Mouse (Mus musculus): Measurements from ENCODE around the gene Nipal1. TPM values are rescaled to one million over a fixed set of nuclear protein-coding genes. Genes with fewer than 3 reads are reported as not detected.

Nipal1 gene
- polyA plus RNA-seq (2011; ENCODE audit: insufficient read length, low read depth, missing spikeins): 6.2 and 19.6 TPM in 2 replicates

DNA sequence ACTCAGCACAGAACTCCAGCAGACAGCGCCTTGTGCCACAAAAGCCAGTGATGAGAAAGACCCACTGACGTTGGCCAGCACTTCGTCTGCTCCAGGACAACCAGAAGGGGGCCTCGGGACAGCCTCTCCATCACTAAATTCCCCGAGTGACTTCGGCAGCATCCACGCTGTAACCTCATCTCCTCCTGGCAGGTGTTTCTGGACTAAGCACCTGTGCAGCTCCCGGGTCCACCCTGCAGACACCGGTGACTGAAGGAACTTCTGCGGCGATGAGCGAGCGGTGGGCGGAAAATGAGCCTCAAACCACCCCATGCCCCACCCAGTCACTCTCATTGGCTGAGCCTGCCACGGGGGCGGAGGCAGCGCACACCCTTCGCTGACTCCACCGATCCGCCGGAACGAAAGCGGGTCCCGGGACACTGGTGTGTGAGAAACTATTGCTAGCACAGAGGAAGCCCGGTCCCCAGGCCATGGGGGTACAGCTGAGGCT lies at the start of gene Nipal1:
TSS of gene Nipal1 (plus strand) at position 378 of the 490 bp plus-strand sequence.
- TF ChIP-seq CTCF (IDR thresholded peaks at IDR 0.05; ENCODE audit: borderline replicate concordance, insufficient read depth, low read length): no peak
- peak; percentile 54; the same call in 1 of the 2 replicates for TF ChIP-seq POLR2A (IDR thresholded peaks at IDR 0.05; ENCODE audit: low read depth, low read length)
- Histone ChIP-seq H3K27ac (ENCODE audit: insufficient read depth, low read length) (peak within 1 kb of the TSS; percentile 85), H3K4me1 (ENCODE audit: control insufficient read depth, insufficient read depth, low read length) (peaks cover 2% of the 10 kb centered on the region; the same call in 1 of the 2 replicates), H3K4me3 (ENCODE audit: insufficient read depth, low read length) (peak within 1 kb of the TSS; percentile 67)

DNA sequence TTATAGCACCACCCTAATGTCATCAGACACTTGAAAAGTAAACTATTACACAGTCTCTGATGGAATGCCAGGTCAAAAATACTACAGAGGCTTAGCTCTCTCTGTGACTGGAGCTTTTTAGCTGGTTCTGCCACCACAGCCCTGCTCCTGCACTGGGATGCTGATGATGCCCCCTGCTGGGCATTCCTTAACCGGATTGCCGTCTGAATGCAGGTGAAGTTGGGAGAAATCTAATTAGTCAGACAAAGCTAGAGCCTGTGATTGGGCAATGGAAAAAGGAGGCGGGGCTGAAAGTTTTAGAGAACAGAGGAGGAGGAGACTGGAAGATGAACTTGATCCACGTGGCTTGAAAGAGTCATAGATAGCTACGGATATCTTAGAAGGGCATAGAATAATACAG lies 46.6 kb upstream of the Nipal1 start:
- TF ChIP-seq POLR2A (IDR thresholded peaks at IDR 0.05; ENCODE audit: low read depth, low read length): no peak
- TF ChIP-seq CTCF (IDR thresholded peaks at IDR 0.05; ENCODE audit: borderline replicate concordance, insufficient read depth, low read length): peak; percentile 53; the same call in 1 of the 2 replicates
- no peak overlapping the region for H3K27ac ChIP-seq (ENCODE audit: insufficient read depth, low read length)
- H3K4me3 ChIP-seq (ENCODE audit: insufficient read depth, low read length): no peak overlapping the region
- no peaks in the 10 kb centered on the region for H3K4me1 ChIP-seq (ENCODE audit: control insufficient read depth, insufficient read depth, low read length)

DNA sequence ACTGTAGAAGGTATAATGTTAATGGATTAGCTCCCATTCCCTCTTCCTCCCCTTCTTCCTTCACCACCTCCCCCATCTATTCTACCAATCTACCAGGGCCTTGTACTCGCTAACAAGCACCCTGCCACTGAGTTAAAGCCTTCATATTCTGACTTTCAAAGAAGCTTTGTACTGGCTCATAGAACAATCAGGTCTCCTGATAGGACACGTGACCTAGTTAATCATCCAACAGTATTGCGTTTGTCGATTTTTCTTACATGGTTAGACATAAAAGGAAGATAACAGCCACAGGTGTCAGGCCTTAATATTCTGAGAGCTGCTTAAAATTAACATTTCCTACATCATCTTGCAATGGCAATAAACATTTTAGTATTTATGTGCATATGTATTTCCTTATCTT lies 44.5 kb upstream of the Nipal1 start:
- no peak overlapping the region for H3K27ac ChIP-seq (ENCODE audit: insufficient read depth, low read length)
- H3K4me3 ChIP-seq (ENCODE audit: insufficient read depth, low read length): no peak overlapping the region
- no peaks in the 10 kb centered on the region for H3K4me1 ChIP-seq (ENCODE audit: control insufficient read depth, insufficient read depth, low read length)
- TF ChIP-seq POLR2A (IDR thresholded peaks at IDR 0.05; ENCODE audit: low read depth, low read length) (no peak), CTCF (IDR thresholded peaks at IDR 0.05; ENCODE audit: borderline replicate concordance, insufficient read depth, low read length) (no peak)

DNA sequence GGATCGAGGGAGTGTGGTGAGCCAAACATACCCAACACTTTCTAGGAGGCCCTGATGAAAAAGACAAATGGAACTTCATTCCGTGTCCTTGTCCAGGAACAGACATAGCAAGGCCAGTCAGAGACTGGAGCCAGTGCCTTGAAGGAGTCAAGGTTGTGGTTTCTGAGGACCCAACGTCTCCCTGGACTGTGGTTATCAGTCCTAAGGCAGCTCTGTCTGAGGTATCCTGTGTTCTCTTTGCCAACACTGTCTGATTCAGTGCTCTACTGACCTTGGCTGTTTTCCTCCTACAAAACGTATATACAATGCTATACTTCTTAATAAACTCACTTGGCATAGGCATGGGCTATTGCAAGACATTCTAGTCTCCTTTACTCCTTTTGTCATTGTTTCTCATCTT lies 30.2 kb upstream of the Nipal1 start:
- Histone ChIP-seq H3K4me1 (ENCODE audit: control insufficient read depth, insufficient read depth, low read length) (no peaks in the 10 kb centered on the region), H3K4me3 (ENCODE audit: insufficient read depth, low read length) (no peak overlapping the region), H3K27ac (ENCODE audit: insufficient read depth, low read length) (no peak overlapping the region)
- no peak for TF ChIP-seq CTCF (IDR thresholded peaks at IDR 0.05; ENCODE audit: borderline replicate concordance, insufficient read depth, low read length)
- TF ChIP-seq POLR2A (IDR thresholded peaks at IDR 0.05; ENCODE audit: low read depth, low read length): no peak

DNA sequence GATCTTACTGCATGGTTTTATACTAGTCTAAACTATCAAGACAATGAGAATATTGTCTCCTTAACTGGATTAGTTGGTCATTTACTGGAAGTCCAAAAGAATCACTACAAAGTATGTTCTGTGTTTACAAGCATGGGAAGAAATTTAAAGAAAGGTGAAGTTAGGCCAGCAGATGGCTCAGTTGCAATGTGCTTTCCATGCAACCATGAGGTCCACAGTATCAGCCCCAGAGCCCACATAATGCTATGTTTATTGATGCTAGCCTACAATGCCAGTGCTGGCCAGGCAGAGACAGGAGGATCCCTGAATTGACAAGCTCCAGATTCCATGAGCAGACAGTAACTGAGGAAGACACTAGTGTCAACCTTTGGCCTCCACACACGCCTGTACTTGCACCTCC lies 26.6 kb upstream of the Nipal1 start:
- Histone ChIP-seq H3K4me1 (ENCODE audit: control insufficient read depth, insufficient read depth, low read length) (no peaks in the 10 kb centered on the region), H3K4me3 (ENCODE audit: insufficient read depth, low read length) (no peak overlapping the region), H3K27ac (ENCODE audit: insufficient read depth, low read length) (no peak overlapping the region)
- no peak for TF ChIP-seq CTCF (IDR thresholded peaks at IDR 0.05; ENCODE audit: borderline replicate concordance, insufficient read depth, low read length)
- no peak for TF ChIP-seq POLR2A (IDR thresholded peaks at IDR 0.05; ENCODE audit: low read depth, low read length)

DNA sequence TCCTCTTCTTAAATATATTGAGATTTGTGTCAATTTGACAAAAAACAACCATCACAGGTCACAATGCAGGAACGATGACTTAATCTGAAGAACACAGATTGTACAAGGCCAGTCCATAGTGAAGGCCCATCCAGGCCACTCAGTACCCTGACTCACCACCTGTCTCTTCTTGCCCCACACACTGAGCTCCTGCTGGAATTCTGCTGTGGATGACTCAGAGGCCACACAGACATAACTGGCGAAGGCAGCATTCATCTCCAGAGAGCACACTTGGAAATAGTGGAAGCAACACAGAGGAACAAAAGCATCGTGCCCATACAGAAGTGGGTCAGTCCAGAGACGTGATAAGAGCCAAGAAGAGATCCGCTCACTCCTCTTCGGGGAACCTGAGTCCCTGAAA lies 17.6 kb upstream of the Nipal1 start:
- TF ChIP-seq POLR2A (IDR thresholded peaks at IDR 0.05; ENCODE audit: low read depth, low read length) (no peak), CTCF (IDR thresholded peaks at IDR 0.05; ENCODE audit: borderline replicate concordance, insufficient read depth, low read length) (no peak)
- Histone ChIP-seq H3K4me1 (ENCODE audit: control insufficient read depth, insufficient read depth, low read length) (peaks cover 3% of the 10 kb centered on the region; the same call in 1 of the 2 replicates), H3K27ac (ENCODE audit: insufficient read depth, low read length) (no peak overlapping the region), H3K4me3 (ENCODE audit: insufficient read depth, low read length) (no peak overlapping the region)

DNA sequence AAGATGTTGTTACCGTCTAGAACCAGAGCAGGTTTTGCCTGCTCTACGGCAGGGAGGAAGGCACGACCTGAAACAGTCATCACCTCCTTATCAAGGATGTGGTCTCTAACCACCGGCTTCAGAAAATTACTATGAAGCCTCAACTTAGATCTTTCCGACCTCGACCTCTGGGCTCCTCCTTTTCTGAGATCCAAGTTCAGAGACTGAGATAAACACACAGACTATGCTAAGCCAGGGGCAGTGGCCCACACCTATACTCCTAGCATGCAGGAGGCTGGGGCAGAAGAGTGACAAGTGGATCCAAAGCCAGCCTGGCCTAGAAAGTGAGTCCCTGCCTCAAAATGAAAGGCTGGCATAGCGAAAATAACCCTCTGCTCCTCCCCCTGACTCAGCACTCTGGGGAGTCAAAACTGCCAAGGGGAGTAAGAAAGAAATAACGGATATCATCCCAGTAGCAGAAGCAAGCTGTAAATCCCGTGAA lies 12.8 kb upstream of the Nipal1 start:
- TF ChIP-seq CTCF (IDR thresholded peaks at IDR 0.05; ENCODE audit: borderline replicate concordance, insufficient read depth, low read length) (no peak), POLR2A (IDR thresholded peaks at IDR 0.05; ENCODE audit: low read depth, low read length) (no peak)
- Histone ChIP-seq H3K4me1 (ENCODE audit: control insufficient read depth, insufficient read depth, low read length) (peaks cover 3% of the 10 kb centered on the region; the same call in 1 of the 2 replicates), H3K4me3 (ENCODE audit: insufficient read depth, low read length) (no peak overlapping the region), H3K27ac (ENCODE audit: insufficient read depth, low read length) (no peak overlapping the region)

DNA sequence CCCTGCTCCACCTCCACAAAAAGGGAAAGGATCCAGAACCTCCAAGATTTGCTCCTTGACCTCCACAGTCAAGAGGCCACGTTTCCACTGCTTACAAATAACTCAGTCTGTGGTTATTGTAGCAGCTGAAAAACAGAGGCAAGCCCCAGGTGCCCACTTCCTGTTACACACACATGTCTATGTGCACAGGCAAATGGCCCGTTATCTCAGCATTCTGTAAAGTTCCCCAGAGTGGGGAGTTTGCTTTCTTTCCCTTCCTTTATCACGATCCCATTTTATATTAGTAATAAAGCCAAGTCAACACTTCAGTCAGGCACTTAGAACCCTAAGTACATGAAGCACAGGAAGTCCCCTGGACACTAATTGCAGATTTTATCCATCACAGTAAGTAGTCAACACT lies 11.5 kb upstream of the Nipal1 start:
- Histone ChIP-seq H3K4me3 (ENCODE audit: insufficient read depth, low read length) (no peak overlapping the region), H3K4me1 (ENCODE audit: control insufficient read depth, insufficient read depth, low read length) (no peaks in the 10 kb centered on the region), H3K27ac (ENCODE audit: insufficient read depth, low read length) (no peak overlapping the region)
- TF ChIP-seq POLR2A (IDR thresholded peaks at IDR 0.05; ENCODE audit: low read depth, low read length): no peak
- no peak for TF ChIP-seq CTCF (IDR thresholded peaks at IDR 0.05; ENCODE audit: borderline replicate concordance, insufficient read depth, low read length)

DNA sequence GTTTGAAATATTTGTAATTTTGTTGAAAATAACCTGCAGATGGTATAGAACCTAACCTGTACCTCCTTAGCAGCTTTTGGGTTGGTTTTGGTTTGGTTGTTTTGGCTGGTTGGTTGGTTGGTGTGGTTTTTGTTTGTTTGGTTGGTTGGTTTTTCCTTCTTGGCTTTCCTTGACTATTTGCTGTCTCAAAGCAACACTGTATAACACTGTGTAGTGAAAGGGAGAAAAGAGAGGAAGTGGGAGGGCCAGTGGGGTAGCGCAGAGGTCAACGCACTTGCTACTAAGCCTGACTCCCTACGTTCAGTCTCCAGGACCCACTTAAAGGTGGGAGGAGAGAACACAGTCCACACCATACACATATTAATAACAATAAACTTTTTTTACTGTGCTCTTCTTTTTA lies 11.0 kb upstream of the Nipal1 start:
- no peak overlapping the region for H3K4me3 ChIP-seq (ENCODE audit: insufficient read depth, low read length)
- no peak for TF ChIP-seq POLR2A (IDR thresholded peaks at IDR 0.05; ENCODE audit: low read depth, low read length)
- TF ChIP-seq CTCF (IDR thresholded peaks at IDR 0.05; ENCODE audit: borderline replicate concordance, insufficient read depth, low read length): no peak
- H3K4me1 ChIP-seq (ENCODE audit: control insufficient read depth, insufficient read depth, low read length): no peaks in the 10 kb centered on the region

DNA sequence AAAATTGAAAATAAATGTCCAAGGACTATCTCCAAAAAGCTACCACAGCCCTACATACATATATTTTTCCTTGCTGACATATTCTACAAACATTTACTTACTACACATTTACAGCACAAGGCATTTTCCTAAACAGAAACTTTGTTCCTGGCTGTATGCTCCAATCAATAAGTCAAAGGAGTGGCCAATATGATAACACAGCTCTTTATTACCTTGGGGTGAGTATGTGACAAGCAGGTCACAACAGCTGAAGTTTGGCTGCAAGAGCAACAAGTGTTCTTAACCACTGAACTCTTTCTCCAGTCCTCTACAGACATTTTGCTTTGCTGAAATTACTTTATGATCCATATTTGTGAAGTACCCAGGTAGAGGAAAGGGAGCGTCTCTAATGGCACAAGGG lies 7.5 kb upstream of the Nipal1 start:
- Histone ChIP-seq H3K4me1 (ENCODE audit: control insufficient read depth, insufficient read depth, low read length) (no peaks in the 10 kb centered on the region), H3K27ac (ENCODE audit: insufficient read depth, low read length) (no peak overlapping the region), H3K4me3 (ENCODE audit: insufficient read depth, low read length) (no peak overlapping the region)
- TF ChIP-seq POLR2A (IDR thresholded peaks at IDR 0.05; ENCODE audit: low read depth, low read length) (no peak), CTCF (IDR thresholded peaks at IDR 0.05; ENCODE audit: borderline replicate concordance, insufficient read depth, low read length) (no peak)

More for the DNA sequence above, 11.0 kb upstream of the Nipal1 start:
- H3K27ac ChIP-seq (ENCODE audit: insufficient read depth, low read length): no peak overlapping the region
